22 mouse cellular contexts compared by ENCODE assay signal in the genomic region with DNA sequence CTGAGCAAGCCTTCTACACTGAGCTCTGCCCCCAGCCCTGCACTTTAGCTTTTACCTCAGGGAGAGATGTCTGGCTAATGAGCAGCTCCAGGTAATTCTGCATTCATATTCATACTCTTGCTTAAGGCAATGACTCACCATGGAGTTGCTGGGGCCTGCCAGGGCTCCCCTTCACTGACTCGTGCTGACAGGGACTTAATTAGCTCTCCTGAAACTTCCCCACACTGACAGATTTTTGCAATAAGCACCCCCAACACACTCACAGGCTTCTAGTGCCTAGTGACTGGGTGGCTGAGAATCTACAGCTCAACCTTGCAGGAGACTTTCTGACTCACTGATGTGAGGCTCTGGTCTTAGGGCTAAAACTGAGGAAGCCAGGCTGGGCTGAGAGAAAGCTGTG.
DNase-seq lines count a peak whose midpoint lies in the region; ATAC-seq lines count a peak whose summit lies in the region.
"Had no signal": no experiment of that assay in that cellular context is flagged by ENCODE, and none has a peak within 500 bp of the region (broad histone marks: within the 10 kb centered on the region; RNA-seq: fewer than 3 reads in every experiment).

No protein-coding gene starts in this region.

- H3K27me3 ChIP-seq in embryonic facial prominence, embryonic 14.5 days (replicated peaks; ENCODE audit: control insufficient read depth, insufficient read depth, low read length), result no peaks in the 10 kb centered on the region
- H3K27me3 ChIP-seq: kidney, embryonic 15.5 days; liver, embryonic 15.5 days; stomach, embryonic 15.5 days had no signal

- no peak for DNase-seq in cerebellum, postnatal 36 days
- peak; percentile 50 for DNase-seq in left cerebral cortex, adult 11 months (ENCODE audit: low spot score)
- DNase-seq in left cerebral cortex, postnatal 36 days (ENCODE audit: low spot score in 2 of 2), result no peak
- DNase-seq in 3T3-L1 (ENCODE audit: low read depth, low spot score), result peak; percentile 74
- peak; percentile 57 for DNase-seq in embryonic facial prominence, embryonic 14.5 days (ENCODE audit: low spot score)
- no peak for DNase-seq in heart, postnatal 36 days
- no peak for DNase-seq in kidney, postnatal 36 days
- DNase-seq: adrenal gland, postnatal 36 days; cerebellum, adult 18-20 months; cerebellum, postnatal 14 days; gastrocnemius, postnatal 10 days; liver; lung, postnatal 4 days; right cerebral cortex, postnatal 14 days had no signal

- H3K4me1 ChIP-seq in embryonic facial prominence, embryonic 14.5 days (ENCODE audit: control insufficient read depth, insufficient read depth, low read length), result no peaks in the 10 kb centered on the region
- H3K4me1 ChIP-seq: forebrain, embryonic 10.5 days; kidney, embryonic 15.5 days; limb, embryonic 10.5 days; liver, embryonic 15.5 days; stomach, embryonic 15.5 days had no signal

- ATAC-seq in cerebellum, adult (ENCODE audit: insufficient number of reproducible peaks, low FRiP score, low TSS enrichment), result peak; percentile 40; the same call in 1 of the 2 replicates
- 0 out of 2 replicates have a peak, but pooled peaks have one; percentile 12 for ATAC-seq in embryonic facial prominence, embryonic 14.5 days (ENCODE audit: low read depth)
- ATAC-seq: intestine, postnatal 0 days had no signal

- intact Hi-C loops in left cerebral cortex, postnatal 36 days (cut with DNase I), result no loop called here
- intact Hi-C loops in heart, postnatal 36 days (cut with DNase I), result no loop called here

- H3K9ac ChIP-seq in embryonic facial prominence, embryonic 14.5 days (ENCODE audit: low read depth, low read length), result no peak overlapping the region
- H3K9ac ChIP-seq: kidney, embryonic 15.5 days; liver, embryonic 15.5 days; stomach, embryonic 15.5 days had no signal

- H3K9me3 ChIP-seq in embryonic facial prominence, embryonic 14.5 days (ENCODE audit: control insufficient read depth, low read length), result 0 out of 2 replicates have a peak, but pooled peaks cover 3% of the 10 kb centered on the region
- H3K9me3 ChIP-seq: limb, embryonic 10.5 days; liver, embryonic 15.5 days; stomach, embryonic 15.5 days had no signal

- no peak overlapping the region for H3K4me3 ChIP-seq in embryonic facial prominence, embryonic 14.5 days (ENCODE audit: low read depth, low read length)
- H3K4me3 ChIP-seq: forebrain, embryonic 10.5 days; kidney, embryonic 15.5 days; limb, embryonic 10.5 days; liver, embryonic 15.5 days; stomach, embryonic 15.5 days had no signal

- H3K36me3 ChIP-seq in embryonic facial prominence, embryonic 14.5 days (ENCODE audit: control insufficient read depth, insufficient read depth, low read length), result no peaks in the 10 kb centered on the region
- H3K36me3 ChIP-seq: forebrain, embryonic 10.5 days; kidney, embryonic 15.5 days; limb, embryonic 10.5 days; liver, embryonic 15.5 days; stomach, embryonic 15.5 days had no signal

- H3K27ac ChIP-seq in embryonic facial prominence, embryonic 14.5 days (replicated peaks; ENCODE audit: low read depth, low read length), result no peak overlapping the region
- H3K27ac ChIP-seq: forebrain, embryonic 10.5 days; kidney, embryonic 15.5 days; limb, embryonic 10.5 days; liver, embryonic 15.5 days; stomach, embryonic 15.5 days had no signal

- no peak overlapping the region for H3K4me2 ChIP-seq in embryonic facial prominence, embryonic 14.5 days (ENCODE audit: low read depth, low read length)
- H3K4me2 ChIP-seq: heart, embryonic 11.5 days; kidney, embryonic 15.5 days; liver, embryonic 15.5 days; stomach, embryonic 15.5 days had no signal

- WGBS in embryonic facial prominence, embryonic 14.5 days, result 23% methylated on average over 1 of the region's 1 CpGs

Comparison
In these comparisons a context has a peak if more than half of its experiments do, and no peak if none do; other contexts are left out.
1. DNase-seq: peak in left cerebral cortex, adult 11 months (single experiment), 3T3-L1 (single experiment) and embryonic facial prominence, embryonic 14.5 days (single experiment); none in cerebellum, postnatal 36 days (0 of 2), left cerebral cortex, postnatal 36 days (0 of 2), heart, postnatal 36 days (0 of 2) and kidney, postnatal 36 days (0 of 2).